In genomic region chr13:3531176-3531575, GRCm38 (mm10) we compare ENCODE assay signal across 6 mouse cellular contexts. TPM values are rescaled to one million over a fixed set of nuclear protein-coding genes. Genes with fewer than 3 reads are reported as not detected.
DNase-seq lines count a peak whose midpoint lies in the region; ATAC-seq and TF ChIP-seq lines count a peak whose summit lies in the region.
"Not testable (repeated sequence)": the region's sequence is repeated elsewhere in the genome, so short reads cannot be mapped to it uniquely, and the experiment has no call there.

No protein-coding gene starts in this region.

- not testable (repeated sequence) for TF ChIP-seq CTCF in E14TG2a.4 (conservative IDR thresholded peaks at IDR 0.05; ENCODE audit: low read length)

- not testable (repeated sequence) for H3K9ac ChIP-seq in midbrain, embryonic 11.5 days (ENCODE audit: low read length)

- peak; percentile 73 for DNase-seq in ES-CJ7 (ENCODE audit: low read depth, low spot score)
- DNase-seq in R1 (ENCODE audit: low read depth, low spot score), result peak; percentile 79
- DNase-seq in ZHBTc4 (ENCODE audit: low read depth, low spot score), result peak; percentile 51
- DNase-seq in heart, adult 11 months, result peak; percentile 35
- DNase-seq in midbrain, embryonic 11.5 days (ENCODE audit: low spot score, missing footprints), result peak; percentile 69

- H3K4me3 ChIP-seq in E14TG2a.4 (replicated peaks; ENCODE audit: low read length), result peak overlapping the region; percentile 24; the same call in 1 of the 2 replicates
- H3K4me3 ChIP-seq in midbrain, embryonic 11.5 days (ENCODE audit: low read depth, low read length), result not testable (repeated sequence)

- H3K27me3 ChIP-seq in E14TG2a.4 (ENCODE audit: insufficient read depth, low read length); midbrain, embryonic 11.5 days (ENCODE audit: control insufficient read depth, insufficient read depth, low read length): not testable (repeated sequence)

- H3K36me3 ChIP-seq in E14TG2a.4 (ENCODE audit: insufficient read depth, low read length); midbrain, embryonic 11.5 days (ENCODE audit: control insufficient read depth, insufficient read depth, low read length): not testable (repeated sequence)

- WGBS in midbrain, embryonic 11.5 days, result 58% methylated on average over 2 of the region's 2 CpGs

- peaks cover 38% of the 10 kb centered on the region for H3K4me1 ChIP-seq in E14TG2a.4 (replicated peaks; ENCODE audit: low read depth, low read length)
- H3K4me1 ChIP-seq in midbrain, embryonic 11.5 days (ENCODE audit: control insufficient read depth, insufficient read depth, low read length), result not testable (repeated sequence)

- H3K9me3 ChIP-seq in E14TG2a.4 (ENCODE audit: low read length); midbrain, embryonic 11.5 days (ENCODE audit: control insufficient read depth, low read length): not testable (repeated sequence)

- H3K4me2 ChIP-seq in midbrain, embryonic 11.5 days, result not testable (repeated sequence)

- ATAC-seq in midbrain, embryonic 11.5 days (ENCODE audit: low FRiP score), result not testable (repeated sequence)

- H3K27ac ChIP-seq in midbrain, embryonic 11.5 days (ENCODE audit: low read depth, low read length), result not testable (repeated sequence)

RNA-seq across cellular contexts. Expression of gene Gdi2, which starts 6.7 kb away (rescaled TPM):
- 520 and 553 TPM in 2 replicates for polyA plus RNA-seq in midbrain, embryonic 11.5 days (2014; fragmentation: Nextera tagmentation; extraction: Ambion mirVana)
